Mouse (Mus musculus) lung, embryonic 15.5 days (tissue): ENCODE measurements at regions not wholly inside any gene's neighbourhood (a gene's known extent, or its start where the extent isn't known, plus 50 kb on each side); places are given as distances from the start of the nearest gene placed in this dataset.

Experiments
- ATAC-seq: fragments of 200-750 bp; cut with Nextera tagmentation; 2 replicates; pipeline ENCODE4 v1.8.0; 2017; ENCODE audit warnings: moderate number of reproducible peaks, borderline replicate concordance; ENCODE audit not compliant: low FRiP score, low TSS enrichment; ENCODE audit errors: extremely low read depth
- H3K27ac ChIP-seq: fragments of 300-500 bp; sonication (generic); 2 replicates; pipeline ENCODE4 v1.5.1; 2015; ENCODE audit warnings: moderate library complexity, mild to moderate bottlenecking, inconsistent platforms
- H3K27me3 ChIP-seq: fragments of 300-500 bp; sonication (generic); 2 replicates; pipeline ENCODE4 v1.6.1; 2015; ENCODE audit warnings: inconsistent platforms
- H3K36me3 ChIP-seq: fragments of 300-500 bp; sonication (generic); 2 replicates; pipeline ENCODE4 v1.6.1; 2015; ENCODE audit warnings: inconsistent platforms
- H3K4me1 ChIP-seq: fragments of 300-500 bp; sonication (generic); 2 replicates; pipeline ENCODE4 v1.6.1; 2015; ENCODE audit warnings: inconsistent platforms
- H3K4me2 ChIP-seq: fragments of 300-500 bp; sonication (generic); 2 replicates; pipeline ENCODE4 v1.6.1; 2015; ENCODE audit warnings: inconsistent platforms, mild to moderate bottlenecking, moderate library complexity
- H3K4me3 ChIP-seq: fragments of 300-500 bp; sonication (generic); 2 replicates; pipeline ENCODE4 v1.5.1; 2015; ENCODE audit warnings: mild to moderate bottlenecking, inconsistent platforms
- H3K9ac ChIP-seq: fragments of 300-500 bp; sonication (generic); 2 replicates; pipeline ENCODE4 v1.6.1; 2015; ENCODE audit warnings: inconsistent platforms
- H3K9me3 ChIP-seq: fragments of 300-500 bp; sonication (generic); 2 replicates; pipeline ENCODE4 v1.6.1; 2016; ENCODE audit warnings: inconsistent platforms
- WGBS: fragments of 180-500 bp; shearing (Covaris S2); methylation state at CpG from one replicate; pipeline ENCODE4 v1.1.7; 2015; 5-methylcytosine and 5-hydroxymethylcytosine counted together

GRCm38 (mm10) chr12:68775503-68775902 is 383.5 kb downstream of the Rps29 start:
- Histone ChIP-seq H3K4me3 (no peak overlapping the region), H3K9me3 (no peaks in the 10 kb centered on the region), H3K4me1 (no peaks in the 10 kb centered on the region), H3K36me3 (no peaks in the 10 kb centered on the region), H3K4me2 (no peak overlapping the region), H3K9ac (no peak overlapping the region), H3K27me3 (no peaks in the 10 kb centered on the region), H3K27ac (no peak overlapping the region)
- ATAC-seq: no peak
- 84% methylated on average over 2 of the region's 2 CpGs for WGBS

GRCm38 (mm10) chr12:68774800-68775199 is 384.2 kb downstream of the Rps29 start:
- H3K4me3 ChIP-seq: no peak overlapping the region
- H3K27me3 ChIP-seq: no peaks in the 10 kb centered on the region
- no peaks in the 10 kb centered on the region for H3K36me3 ChIP-seq
- WGBS: 83% methylated on average over 8 of the region's 8 CpGs
- no peak overlapping the region for H3K9ac ChIP-seq
- no peak for ATAC-seq
- no peak overlapping the region for H3K4me2 ChIP-seq
- H3K4me1 ChIP-seq: no peaks in the 10 kb centered on the region
- H3K9me3 ChIP-seq: no peaks in the 10 kb centered on the region
- no peak overlapping the region for H3K27ac ChIP-seq

- no peak overlapping the region for H3K4me2 ChIP-seq
- WGBS: 64% methylated on average over 7 of the region's 7 CpGs
- H3K9ac ChIP-seq: no peak overlapping the region
- H3K36me3 ChIP-seq: no peaks in the 10 kb centered on the region
- no peaks in the 10 kb centered on the region for H3K27me3 ChIP-seq
- no peak for ATAC-seq
- H3K27ac ChIP-seq: no peak overlapping the region
- no peaks in the 10 kb centered on the region for H3K4me1 ChIP-seq
- no peaks in the 10 kb centered on the region for H3K9me3 ChIP-seq
- H3K4me3 ChIP-seq: no peak overlapping the region
Measured at GRCm38 (mm10) chr12:68758263-68759020, 400.5 kb downstream of the Rps29 start.

GRCm38 (mm10) chr12:68728882-68729281 is 430.1 kb downstream of the Rps29 start:
- H3K27me3 ChIP-seq: no peaks in the 10 kb centered on the region
- 41% methylated on average over 2 of the region's 2 CpGs for WGBS
- no peak overlapping the region for H3K9ac ChIP-seq
- H3K4me1 ChIP-seq: no peaks in the 10 kb centered on the region
- H3K4me2 ChIP-seq: no peak overlapping the region
- no peaks in the 10 kb centered on the region for H3K36me3 ChIP-seq
- H3K9me3 ChIP-seq: no peaks in the 10 kb centered on the region
- ATAC-seq: no peak
- no peak overlapping the region for H3K27ac ChIP-seq
- H3K4me3 ChIP-seq: no peak overlapping the region

- Histone ChIP-seq H3K4me2 (no peak overlapping the region), H3K4me3 (no peak overlapping the region), H3K27ac (no peak overlapping the region), H3K9ac (no peak overlapping the region), H3K4me1 (no peaks in the 10 kb centered on the region), H3K36me3 (no peaks in the 10 kb centered on the region), H3K27me3 (no peaks in the 10 kb centered on the region), H3K9me3 (no peaks in the 10 kb centered on the region)
- no peak for ATAC-seq
Measured at GRCm38 (mm10) chr12:68718946-68719345, 440.0 kb downstream of the Rps29 start.

- Histone ChIP-seq H3K27me3 (no peaks in the 10 kb centered on the region), H3K27ac (no peak overlapping the region), H3K4me3 (no peak overlapping the region), H3K9ac (no peak overlapping the region), H3K4me1 (no peaks in the 10 kb centered on the region), H3K4me2 (no peak overlapping the region), H3K36me3 (no peaks in the 10 kb centered on the region), H3K9me3 (no peaks in the 10 kb centered on the region)
- WGBS: 74% methylated on average over 11 of the region's 11 CpGs
- ATAC-seq: no peak
Measured at GRCm38 (mm10) chr12:68694275-68695267, 464.4 kb downstream of the Rps29 start.

GRCm38 (mm10) chr12:68688262-68688661 is 470.7 kb downstream of the Rps29 start:
- WGBS: 42% methylated on average over 3 of the region's 3 CpGs
- no peaks in the 10 kb centered on the region for H3K27me3 ChIP-seq

GRCm38 (mm10) chr12:68683897-68684296 is 475.1 kb downstream of the Rps29 start:
- H3K9me3 ChIP-seq: no peaks in the 10 kb centered on the region
- WGBS: 78% methylated on average over 1 of the region's 1 CpGs
- no peaks in the 10 kb centered on the region for H3K4me1 ChIP-seq
- no peak overlapping the region for H3K27ac ChIP-seq
- H3K4me2 ChIP-seq: no peak overlapping the region
- H3K36me3 ChIP-seq: no peaks in the 10 kb centered on the region
- H3K27me3 ChIP-seq: no peaks in the 10 kb centered on the region
- no peak overlapping the region for H3K9ac ChIP-seq
- ATAC-seq: no peak
- H3K4me3 ChIP-seq: no peak overlapping the region

More at GRCm38 (mm10) chr12:68688262-68688661, 470.7 kb downstream of the Rps29 start:
- no peak overlapping the region for H3K4me2 ChIP-seq
- ATAC-seq: no peak; the same call in 1 of the 2 replicates
- H3K9me3 ChIP-seq: no peaks in the 10 kb centered on the region
- no peaks in the 10 kb centered on the region for H3K36me3 ChIP-seq
- H3K9ac ChIP-seq: no peak overlapping the region
- no peak overlapping the region for H3K4me3 ChIP-seq
- H3K27ac ChIP-seq: no peak overlapping the region
- no peaks in the 10 kb centered on the region for H3K4me1 ChIP-seq

- no peak overlapping the region for H3K4me2 ChIP-seq
- no peak overlapping the region for H3K4me3 ChIP-seq
- no peaks in the 10 kb centered on the region for H3K4me1 ChIP-seq
- no peak overlapping the region for H3K9ac ChIP-seq
- H3K36me3 ChIP-seq: no peaks in the 10 kb centered on the region
- H3K9me3 ChIP-seq: no peaks in the 10 kb centered on the region
- WGBS: 65% methylated on average over 4 of the region's 4 CpGs
- no peak overlapping the region for H3K27ac ChIP-seq
- ATAC-seq: no peak
- no peaks in the 10 kb centered on the region for H3K27me3 ChIP-seq
Measured at GRCm38 (mm10) chr12:68683176-68683575, 475.8 kb downstream of the Rps29 start.

GRCm38 (mm10) chr12:68680668-68681067 is 478.3 kb downstream of the Rps29 start:
- ATAC-seq: no peak

GRCm38 (mm10) chr12:68676096-68676775 is 482.8 kb downstream of the Rps29 start:
- Histone ChIP-seq H3K9me3 (no peaks in the 10 kb centered on the region), H3K4me2 (no peak overlapping the region), H3K4me3 (no peak overlapping the region), H3K36me3 (no peaks in the 10 kb centered on the region), H3K27ac (no peak overlapping the region), H3K9ac (no peak overlapping the region), H3K27me3 (no peaks in the 10 kb centered on the region), H3K4me1 (no peaks in the 10 kb centered on the region)
- 76% methylated on average over 16 of the region's 16 CpGs for WGBS
- ATAC-seq: no peak

More at GRCm38 (mm10) chr12:68680668-68681067, 478.3 kb downstream of the Rps29 start:
- 68% methylated on average over 3 of the region's 3 CpGs for WGBS
- no peak overlapping the region for H3K27ac ChIP-seq
- no peak overlapping the region for H3K4me2 ChIP-seq
- H3K36me3 ChIP-seq: no peaks in the 10 kb centered on the region
- H3K9me3 ChIP-seq: no peaks in the 10 kb centered on the region
- H3K4me1 ChIP-seq: no peaks in the 10 kb centered on the region
- H3K4me3 ChIP-seq: no peak overlapping the region
- H3K27me3 ChIP-seq: no peaks in the 10 kb centered on the region
- no peak overlapping the region for H3K9ac ChIP-seq
